Mouse (Mus musculus) C2C12 (cell line): ENCODE results near the gene H3f3a. TPM values are rescaled to one million over a fixed set of nuclear protein-coding genes. Genes with fewer than 3 reads are reported as not detected.

ENCODE experiments used
- H3K27me3 ChIP-seq: one replicate; pipeline ENCODE4 v1.6.1; 2011; ENCODE audit not compliant: control insufficient read depth, insufficient read depth, insufficient read length
- H3K36me3 ChIP-seq: one replicate; pipeline ENCODE4 v1.6.1; 2011; ENCODE audit not compliant: control insufficient read depth, insufficient read depth
- H3K4me3 ChIP-seq: one replicate; pipeline ENCODE4 v1.5.1; 2011; ENCODE audit warnings: mild to moderate bottlenecking, control low read depth; ENCODE audit not compliant: poor library complexity, insufficient read depth, severe bottlenecking
- H3K79me2 ChIP-seq: one replicate; pipeline ENCODE4 v1.6.1; 2011; ENCODE audit not compliant: control insufficient read depth, insufficient read depth
- H3K79me3 ChIP-seq: one replicate; pipeline ENCODE4 v1.6.1; 2011; ENCODE audit warnings: low read depth, control low read depth
- H3ac ChIP-seq: one replicate; pipeline ENCODE3; 2011; ENCODE audit warnings: low read depth; ENCODE audit not compliant: control insufficient read depth, insufficient read length
- CEBPB ChIP-seq: IDR thresholded peaks from one replicate; pipeline ENCODE4 v1.6.1; 2011; ENCODE audit warnings: low read depth, mild to moderate bottlenecking, control low read depth, moderate library complexity
- CTCF ChIP-seq: IDR thresholded peaks from one replicate; pipeline ENCODE4 v1.5.1; 2011; ENCODE audit not compliant: control insufficient read depth, insufficient read depth, insufficient read length
- FOSL1 ChIP-seq: IDR thresholded peaks from one replicate; pipeline ENCODE4 v1.8.0; 2011; ENCODE audit warnings: mild to moderate bottlenecking, low read length; ENCODE audit not compliant: poor library complexity, insufficient read depth, severe bottlenecking
- MAX ChIP-seq: IDR thresholded peaks from one replicate; pipeline ENCODE4 v1.6.1; 2011; ENCODE audit warnings: mild to moderate bottlenecking, control low read depth
- MYOD1 ChIP-seq: IDR thresholded peaks from one replicate; pipeline ENCODE4 v1.6.1; 2011; ENCODE audit warnings: low read depth; ENCODE audit not compliant: control insufficient read depth, insufficient read length
- MYOG ChIP-seq: IDR thresholded peaks from one replicate; pipeline ENCODE4 v1.6.1; 2011; ENCODE audit not compliant: control insufficient read depth, insufficient read length; ENCODE audit errors: extremely low read depth
- USF1 ChIP-seq: IDR thresholded peaks from one replicate; pipeline ENCODE4 v1.6.1; 2011; ENCODE audit warnings: low read depth, mild to moderate bottlenecking, control low read depth, moderate library complexity
- polyA plus RNA-seq: library from polyadenylated mRNA; unstranded; fragments of >200 nt; fragmentation: generic; extraction: Trizol; gene quantifications from one replicate; pipeline ENCODE4 v1.2.1, GENCODE M21; 2012; ENCODE audit warnings: missing spikeins

The H3f3a gene
- polyA plus RNA-seq, 1 experiment, result 570 TPM

- Histone ChIP-seq H3K79me2 (peaks cover 28% of the 10 kb centered on the region), H3K27me3 (no peaks in the 10 kb centered on the region), H3ac (peak overlapping the region; percentile 75), H3K36me3 (no peaks in the 10 kb centered on the region), H3K79me3 (peaks cover 25% of the 10 kb centered on the region), H3K4me3 (peak overlapping the region; percentile 24)
- TF ChIP-seq MAX, result no peak
- TF ChIP-seq CTCF, result no peak
- TF ChIP-seq MYOG, result no peak
- no peak for TF ChIP-seq FOSL1
- TF ChIP-seq CEBPB, result no peak
- no peak for TF ChIP-seq USF1
- TF ChIP-seq MYOD1, result no peak
These were observed 34.9 kb upstream of the H3f3a start for GRCm38 (mm10) chr1:180848511-180849241.

DNA sequence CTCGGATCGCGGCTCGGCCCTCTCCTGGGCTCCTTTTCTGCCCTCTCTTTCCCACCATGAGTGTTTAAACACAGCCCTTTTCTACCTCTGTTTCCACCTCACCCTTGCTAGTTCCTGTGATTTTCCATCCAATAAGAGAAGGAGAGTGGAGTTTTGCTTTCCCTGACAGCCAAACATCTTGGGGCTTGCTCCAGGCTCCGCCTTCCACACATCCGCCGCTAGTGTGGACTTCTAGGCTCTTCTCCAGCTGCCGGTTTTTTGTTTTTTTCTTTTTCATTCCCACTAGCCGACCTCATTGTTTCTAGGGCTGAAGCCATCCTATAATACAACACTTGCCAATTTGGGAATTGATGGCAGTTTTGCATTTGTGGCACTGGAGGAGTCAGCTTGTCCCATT lies 34.4 kb upstream of the H3f3a start:
- peak overlapping the region; percentile 24 for H3K4me3 ChIP-seq
- H3K79me2 ChIP-seq, result peaks cover 22% of the 10 kb centered on the region
- H3K36me3 ChIP-seq, result no peaks in the 10 kb centered on the region
- TF ChIP-seq MAX (no peak), MYOD1 (no peak), CTCF (no peak), MYOG (no peak), USF1 (no peak), FOSL1 (no peak), CEBPB (no peak)
- peak overlapping the region; percentile 75 for H3ac ChIP-seq
- H3K27me3 ChIP-seq, result no peaks in the 10 kb centered on the region
- H3K79me3 ChIP-seq, result peaks cover 20% of the 10 kb centered on the region

DNA sequence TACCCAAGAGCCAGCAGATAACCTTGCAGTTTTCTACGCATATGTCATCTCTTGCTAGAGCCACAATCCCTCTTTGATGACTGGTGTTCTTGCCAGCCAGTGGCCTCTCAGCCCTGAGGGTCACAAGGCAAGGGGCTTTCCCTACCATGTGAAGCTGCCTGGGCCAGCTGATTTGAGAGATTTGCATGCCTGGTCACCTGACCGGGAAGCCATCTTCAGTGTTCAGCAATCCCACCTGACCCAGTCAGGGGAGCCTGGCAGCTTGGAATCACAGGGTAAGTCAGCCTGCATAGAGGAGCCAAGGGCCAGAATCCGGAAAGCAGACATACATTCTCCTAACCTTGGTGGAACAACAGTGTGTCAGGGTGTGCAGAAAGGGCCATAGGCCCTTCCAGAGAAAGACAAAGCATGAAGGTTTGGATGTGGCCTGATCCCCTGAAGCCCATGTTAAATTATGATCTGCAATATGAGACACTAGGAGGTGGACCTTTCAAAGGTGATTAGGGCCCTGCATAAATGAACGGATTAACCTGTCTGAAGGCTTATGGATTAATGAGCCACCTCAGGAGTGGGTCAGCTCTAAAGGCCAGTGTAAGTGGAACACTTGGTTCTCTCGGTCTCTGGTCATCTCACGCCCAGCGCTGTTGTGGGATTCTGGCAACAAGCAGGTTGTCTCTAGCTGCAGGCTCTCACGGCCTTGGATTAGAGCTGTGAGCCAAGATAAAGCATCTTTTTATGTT lies 28.0 kb upstream of the H3f3a start:
- no peak overlapping the region for H3K4me3 ChIP-seq
- H3K79me3 ChIP-seq, result no peaks in the 10 kb centered on the region
- H3ac ChIP-seq, result no peak overlapping the region
- TF ChIP-seq MYOD1 (no peak), CEBPB (no peak), CTCF (no peak), MAX (no peak), USF1 (no peak)
- no peaks in the 10 kb centered on the region for H3K79me2 ChIP-seq
- H3K36me3 ChIP-seq, result no peaks in the 10 kb centered on the region
- H3K27me3 ChIP-seq, result no peaks in the 10 kb centered on the region

DNA sequence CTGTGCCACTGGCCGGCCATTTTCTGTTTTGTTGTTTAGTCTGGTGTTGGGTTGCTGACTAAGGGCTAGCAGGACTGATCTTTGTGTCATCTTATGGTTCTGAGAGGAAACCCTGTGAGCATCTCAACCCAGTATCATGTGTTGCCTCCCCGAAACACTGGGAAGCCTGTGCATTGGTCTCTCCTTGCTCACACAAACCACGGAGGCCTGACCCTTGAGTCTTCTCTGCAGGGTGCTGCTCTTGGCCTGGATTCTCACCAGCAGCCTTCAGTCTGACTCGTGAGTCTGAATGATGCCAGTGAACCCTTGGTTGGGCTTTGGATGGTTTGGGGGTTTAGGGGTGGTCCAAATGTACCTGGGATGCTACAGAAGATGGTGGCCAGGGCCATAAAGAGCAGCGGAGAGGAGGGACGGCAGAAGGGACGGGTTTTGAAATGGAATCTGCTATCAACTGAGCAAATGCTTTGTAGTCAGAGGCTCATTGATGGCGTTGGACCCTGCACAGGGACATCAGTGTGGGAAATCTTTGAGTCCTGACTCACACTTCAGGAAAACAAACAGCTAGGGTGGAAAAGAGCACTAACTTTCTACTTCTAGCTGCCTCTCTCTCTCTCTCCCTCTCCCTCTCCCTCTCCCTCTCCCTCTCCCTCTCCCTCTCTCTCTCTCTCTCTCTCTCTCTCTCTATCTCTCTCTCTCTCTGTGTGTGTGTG lies 25.6 kb upstream of the H3f3a start:
- Histone ChIP-seq H3K79me3 (no peaks in the 10 kb centered on the region), H3K27me3 (no peaks in the 10 kb centered on the region), H3K4me3 (no peak overlapping the region), H3ac (no peak overlapping the region), H3K79me2 (no peaks in the 10 kb centered on the region), H3K36me3 (no peaks in the 10 kb centered on the region)
- TF ChIP-seq FOSL1 (no peak), MAX (no peak), CTCF (no peak), CEBPB (no peak), MYOD1 (no peak), MYOG (no peak), USF1 (no peak)

GRCm38 (mm10) chr1:180838014-180838413 lies 24.3 kb upstream of the H3f3a start:
- no peak overlapping the region for H3K4me3 ChIP-seq
- no peaks in the 10 kb centered on the region for H3K27me3 ChIP-seq
- no peaks in the 10 kb centered on the region for H3K79me3 ChIP-seq
- no peak overlapping the region for H3ac ChIP-seq
- no peaks in the 10 kb centered on the region for H3K79me2 ChIP-seq
- TF ChIP-seq CTCF (no peak), MAX (no peak), FOSL1 (no peak), MYOG (no peak), USF1 (no peak), MYOD1 (no peak), CEBPB (no peak)
- H3K36me3 ChIP-seq, result no peaks in the 10 kb centered on the region
